7 mouse cellular contexts compared by ENCODE assay signal in the genomic region with DNA sequence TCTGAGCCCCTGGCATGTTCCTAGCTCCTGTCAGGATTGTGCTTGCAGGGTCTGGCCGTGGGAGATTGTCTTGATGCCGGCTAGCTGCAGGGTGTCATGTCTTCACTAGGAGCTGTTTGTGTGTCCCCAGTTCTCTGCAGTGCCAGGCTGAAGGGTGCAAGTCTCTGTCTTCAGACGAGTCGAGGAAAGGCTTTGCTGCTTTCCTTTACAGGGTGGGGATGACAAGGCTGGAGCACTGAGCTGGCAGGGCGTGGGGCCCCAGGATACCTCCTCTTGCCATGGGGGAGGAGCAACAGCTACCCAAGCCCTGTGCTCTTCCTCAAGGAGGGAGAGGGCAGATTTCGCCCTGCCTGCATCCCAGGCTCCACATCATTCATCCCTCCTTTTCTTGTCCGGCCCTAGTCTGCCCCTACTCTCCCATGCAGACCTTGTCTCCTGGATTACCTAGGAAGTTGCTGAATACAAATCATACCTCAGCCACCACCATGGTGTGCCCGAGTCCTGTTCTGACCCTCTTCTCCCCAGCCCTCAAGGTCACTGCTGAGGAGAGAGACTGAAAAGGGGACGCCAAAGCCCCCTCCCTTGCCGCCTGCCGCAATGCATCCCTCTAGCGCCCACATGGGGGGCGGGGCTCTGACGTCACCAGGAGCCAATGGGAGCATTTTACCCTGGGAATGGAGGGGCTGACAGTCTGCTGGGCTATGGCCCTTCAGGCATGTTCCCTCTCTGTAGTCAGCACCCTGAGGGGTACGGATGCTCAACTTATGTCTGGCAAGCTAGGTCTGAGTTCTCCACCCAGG. TPM values are rescaled to one million over a fixed set of nuclear protein-coding genes. Genes with fewer than 3 reads are reported as not detected.
A peak's percentile ranks its signal among the peaks of the same experiment; 100 is the strongest.
DNase-seq lines count a peak whose midpoint lies in the region; ATAC-seq and TF ChIP-seq lines count a peak whose summit lies in the region.

No protein-coding gene starts in this region.

- peak overlapping the region; percentile 13 for H3K27ac ChIP-seq in embryonic facial prominence, embryonic 15.5 days (replicated peaks)
- H3K27ac ChIP-seq in hindbrain, embryonic 11.5 days (ENCODE audit: low read depth, low read length), result no peak overlapping the region; the same call in 1 of the 2 replicates
- peak overlapping the region; percentile 83 for H3K27ac ChIP-seq in midbrain, embryonic 16.5 days (ENCODE audit: low read length)

- CTCF ChIA-PET in Patski (lab: Charles Lee), result interaction anchor here (0.9 kb wide), 1 partner anchor 8 kb away, joined by 3 read pairs; no protein-coding TSS in a partner anchor

- H3K4me2 ChIP-seq in embryonic facial prominence, embryonic 15.5 days (replicated peaks), result peak overlapping the region; percentile 98
- H3K4me2 ChIP-seq in hindbrain, embryonic 11.5 days (replicated peaks; ENCODE audit: low read depth, low read length), result peak overlapping the region; percentile 87
- peak overlapping the region; percentile 72 for H3K4me2 ChIP-seq in midbrain, embryonic 16.5 days (ENCODE audit: low read length)

- peaks cover 73% of the 10 kb centered on the region for H3K4me1 ChIP-seq in E14TG2a.4 (replicated peaks; ENCODE audit: low read depth, low read length)
- peaks cover 18% of the 10 kb centered on the region for H3K4me1 ChIP-seq in embryonic facial prominence, embryonic 15.5 days
- peaks cover 5% of the 10 kb centered on the region for H3K4me1 ChIP-seq in hindbrain, embryonic 11.5 days (replicated peaks; ENCODE audit: control insufficient read depth, insufficient read depth, low read length)
- H3K4me1 ChIP-seq in midbrain, embryonic 16.5 days (ENCODE audit: control insufficient read depth, insufficient read depth, low read length), result peaks cover 47% of the 10 kb centered on the region

- TF ChIP-seq CTCF in E14TG2a.4 (conservative IDR thresholded peaks at IDR 0.05; ENCODE audit: low read length) (no peak), Patski (IDR thresholded peaks at IDR 0.05) (no peak)

- H3K4me3 ChIP-seq in E14TG2a.4 (replicated peaks; ENCODE audit: low read length), result peak overlapping the region; percentile 85
- H3K4me3 ChIP-seq in embryonic facial prominence, embryonic 15.5 days (replicated peaks), result peak overlapping the region; percentile 62
- peak overlapping the region; percentile 49 for H3K4me3 ChIP-seq in hindbrain, embryonic 11.5 days (ENCODE audit: low read depth, low read length)
- peak overlapping the region; percentile 68 for H3K4me3 ChIP-seq in midbrain, embryonic 16.5 days (ENCODE audit: low read depth, low read length)

- in situ Hi-C loops in Patski (cut with MboI; ENCODE audit: low pct_unique_long_range_greater_than_20kb), result no loop called here

- intact Hi-C loops in left cerebral cortex, postnatal 36 days (cut with DNase I), result loop anchor here (5.0 to 10.0 kb wide), 2 partner anchors 216 to 359 kb away; no protein-coding TSS in a partner anchor

- peak; percentile 6 for ATAC-seq in Patski
- ATAC-seq in embryonic facial prominence, embryonic 15.5 days (ENCODE audit: insufficient number of reproducible peaks, low FRiP score, low TSS enrichment, low read depth), result 0 out of 2 replicates have a peak, but pooled peaks have one; percentile 10
- ATAC-seq in hindbrain, embryonic 11.5 days (ENCODE audit: low FRiP score), result peak; percentile 57
- peak; percentile 29 for ATAC-seq in midbrain, embryonic 16.5 days

- DNase-seq in Patski (ENCODE audit: low read depth, low spot score), result no peak
- DNase-seq in hindbrain, embryonic 11.5 days (ENCODE audit: low spot score), result peak; percentile 89
- peak; percentile 84 to 85 for DNase-seq in left cerebral cortex, postnatal 36 days (ENCODE audit: low spot score in 2 of 2)
- no peak for DNase-seq in spleen, adult 12 weeks (ENCODE audit: low spot score)

- H3K36me3 ChIP-seq in E14TG2a.4 (ENCODE audit: insufficient read depth, low read length), result 0 out of 2 replicates have a peak, but pooled peaks cover 5% of the 10 kb centered on the region
- H3K36me3 ChIP-seq in embryonic facial prominence, embryonic 15.5 days, result no peaks in the 10 kb centered on the region
- H3K36me3 ChIP-seq in hindbrain, embryonic 11.5 days (ENCODE audit: control insufficient read depth, insufficient read depth, low read length), result no peaks in the 10 kb centered on the region
- peaks cover 11% of the 10 kb centered on the region for H3K36me3 ChIP-seq in midbrain, embryonic 16.5 days (ENCODE audit: control insufficient read depth, insufficient read depth, low read length)

- 3% methylated on average over 15 of the region's 15 CpGs for WGBS in embryonic facial prominence, embryonic 15.5 days
- WGBS in hindbrain, embryonic 11.5 days, result 4% methylated on average over 15 of the region's 15 CpGs
- WGBS in midbrain, embryonic 16.5 days, result under 1% methylated on average over 15 of the region's 15 CpGs

- H3K27me3 ChIP-seq in E14TG2a.4 (ENCODE audit: insufficient read depth, low read length), result peaks cover 14% of the 10 kb centered on the region
- H3K27me3 ChIP-seq in Patski, result peaks cover 24% of the 10 kb centered on the region
- H3K27me3 ChIP-seq in embryonic facial prominence, embryonic 15.5 days, result peaks cover 11% of the 10 kb centered on the region
- no peaks in the 10 kb centered on the region for H3K27me3 ChIP-seq in hindbrain, embryonic 11.5 days (ENCODE audit: control insufficient read depth, insufficient read depth, low read length)
- H3K27me3 ChIP-seq in midbrain, embryonic 16.5 days (ENCODE audit: control insufficient read depth, insufficient read depth, low read depth, low read length), result no peaks in the 10 kb centered on the region

- POLR2A ChIA-PET in Patski (lab: Charles Lee), result no interaction called here

- H3K9me3 ChIP-seq in E14TG2a.4 (ENCODE audit: low read length), result no peaks in the 10 kb centered on the region
- no peaks in the 10 kb centered on the region for H3K9me3 ChIP-seq in embryonic facial prominence, embryonic 15.5 days (replicated peaks)
- no peaks in the 10 kb centered on the region for H3K9me3 ChIP-seq in hindbrain, embryonic 11.5 days (ENCODE audit: control insufficient read depth, low read length)
- no peaks in the 10 kb centered on the region for H3K9me3 ChIP-seq in midbrain, embryonic 16.5 days (replicated peaks; ENCODE audit: control insufficient read depth, low read length, poor library complexity, severe bottlenecking)

- peak overlapping the region; percentile 47 for H3K9ac ChIP-seq in embryonic facial prominence, embryonic 15.5 days
- peak overlapping the region; percentile 75 for H3K9ac ChIP-seq in hindbrain, embryonic 11.5 days (ENCODE audit: low read depth, low read length)
- peak overlapping the region; percentile 84 for H3K9ac ChIP-seq in midbrain, embryonic 16.5 days (ENCODE audit: low read depth, low read length)

RNA-seq across cellular contexts. Expression of a gene that starts 12.0 kb away (rescaled TPM):
- 36.3 TPM for polyA plus RNA-seq in Patski (2021)
- polyA plus RNA-seq in embryonic facial prominence, embryonic 15.5 days (2015; fragmentation: Nextera tagmentation; extraction: Ambion mirVana), result 18.0 and 22.5 TPM in 2 replicates
- 18.2 and 21.3 TPM in 2 replicates for polyA plus RNA-seq in hindbrain, embryonic 11.5 days (2014; fragmentation: Nextera tagmentation; extraction: Ambion mirVana)
- total RNA-seq in left cerebral cortex, postnatal 36 days (2021), result 10 to 100 TPM; 16.5 to 19.7 TPM
- polyA plus RNA-seq in midbrain, embryonic 16.5 days (2015; fragmentation: Nextera tagmentation; extraction: Ambion mirVana), result 34.3 TPM in 2 replicates

RNA-seq across cellular contexts. Expression of a gene that starts 26.9 kb away (rescaled TPM):
- polyA plus RNA-seq in Patski (2021), result 26.6 TPM
- polyA plus RNA-seq in embryonic facial prominence, embryonic 15.5 days (2015; fragmentation: Nextera tagmentation; extraction: Ambion mirVana), result 27.5 and 28.7 TPM in 2 replicates
- polyA plus RNA-seq in hindbrain, embryonic 11.5 days (2014; fragmentation: Nextera tagmentation; extraction: Ambion mirVana), result 45.0 and 61.6 TPM in 2 replicates
- 1,000 to 10,000 TPM; 1,722 to 1,837 TPM for total RNA-seq in left cerebral cortex, postnatal 36 days (2021)
- 394 and 511 TPM in 2 replicates for polyA plus RNA-seq in midbrain, embryonic 16.5 days (2015; fragmentation: Nextera tagmentation; extraction: Ambion mirVana)

Comparison
In these comparisons a context has a peak if more than half of its experiments do, and no peak if none do; other contexts are left out.
1. ATAC-seq: peak in every context shown above with its lines; median percentile 57 in hindbrain, embryonic 11.5 days; 29 in midbrain, embryonic 16.5 days; 10 in embryonic facial prominence, embryonic 15.5 days; 6 in Patski.
2. DNase-seq: peak in hindbrain, embryonic 11.5 days (single experiment) and left cerebral cortex, postnatal 36 days (2 of 2); none in Patski (single experiment) and spleen, adult 12 weeks (single experiment).
3. Peak in every context shown above with its lines, with median percentiles within 50 percentile points of each other: H3K4me3 ChIP-seq, H3K4me2 ChIP-seq and H3K9ac ChIP-seq.